Mouse (Mus musculus): ENCODE results near the gene 4932438H23Rik. TPM values are rescaled to one million over a fixed set of nuclear protein-coding genes. Genes with fewer than 3 reads are reported as not detected.

Gene 4932438H23Rik
- total RNA-seq (2015) (not detected in 2 replicates), total RNA-seq (2017) (not detected in 2 replicates)

DNA sequence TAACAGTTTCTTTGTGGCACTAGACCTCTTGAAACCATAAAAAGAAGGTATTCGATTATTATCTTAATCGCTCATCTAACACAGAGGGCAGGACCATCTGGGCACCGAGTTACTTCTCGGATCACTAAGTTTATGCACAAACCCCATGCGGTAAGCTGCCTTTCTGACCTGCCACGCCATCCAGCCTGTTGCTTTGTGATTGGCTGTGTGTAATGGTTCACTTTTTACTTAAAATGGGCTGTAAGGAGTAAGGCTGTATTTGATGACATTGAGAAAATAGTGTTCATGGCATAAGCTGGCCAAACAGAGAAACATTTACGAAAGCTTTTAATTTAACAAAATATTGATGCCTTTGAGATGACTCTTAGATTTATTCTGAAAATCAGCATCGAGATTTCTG, at the start of gene 4932438H23Rik:
TSS of gene 4932438H23Rik (minus strand) at position 101 of the 400 bp plus-strand sequence.
- no peak for ATAC-seq (replicated peaks; ENCODE audit: poor library complexity)

DNA sequence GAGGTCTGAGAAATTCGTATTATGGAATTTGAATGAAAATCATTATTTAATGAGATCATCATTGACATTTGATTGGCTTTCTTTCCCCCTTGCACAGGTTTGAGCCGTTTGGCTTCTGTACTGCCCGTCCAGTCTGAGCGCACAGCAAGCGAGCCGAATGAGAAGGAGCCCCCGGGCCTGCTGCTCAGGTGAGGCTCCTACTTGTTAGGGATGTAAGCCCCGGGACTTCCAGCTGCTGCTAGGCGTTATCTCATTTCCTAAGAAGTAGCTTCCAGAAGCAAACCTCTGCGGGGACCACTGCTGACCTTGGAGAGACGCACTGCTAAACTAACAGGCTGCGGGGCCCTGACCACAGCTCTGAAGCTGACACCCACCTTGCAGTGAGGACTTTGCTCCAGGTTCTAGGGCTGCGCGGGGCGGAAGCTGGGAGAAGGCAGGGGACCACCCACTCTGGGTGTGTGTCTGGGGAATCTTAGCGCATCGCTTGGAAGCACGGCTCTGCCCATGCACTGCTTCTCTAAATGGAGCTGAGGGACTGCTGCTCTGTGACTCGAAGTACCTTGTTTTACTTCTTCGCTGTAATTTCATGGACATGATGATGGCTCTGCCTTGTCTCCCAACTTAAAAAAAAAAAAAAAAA, 46.2 kb upstream of the 4932438H23Rik start:
- no peak for ATAC-seq (replicated peaks; ENCODE audit: poor library complexity)

DNA sequence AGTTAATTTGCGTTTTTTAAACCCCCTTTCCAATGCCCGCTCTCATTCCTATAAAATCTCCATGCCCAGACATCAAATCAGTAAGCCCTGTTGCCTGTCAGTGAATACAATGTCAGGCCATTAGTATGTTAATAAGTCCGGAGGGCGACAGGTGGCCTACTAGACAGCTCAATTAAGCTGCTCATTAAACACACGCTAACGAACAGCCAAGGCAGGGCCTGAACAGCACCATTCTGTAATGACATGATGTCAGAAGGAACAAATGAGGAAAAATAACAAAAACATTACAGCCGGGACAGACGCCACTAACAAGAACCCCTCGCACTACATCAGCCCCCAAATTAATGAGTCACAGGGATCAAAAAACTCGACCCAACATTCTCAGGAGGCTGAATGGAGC, 45.5 kb upstream of the 4932438H23Rik start:
- ATAC-seq (replicated peaks; ENCODE audit: poor library complexity): no peak

DNA sequence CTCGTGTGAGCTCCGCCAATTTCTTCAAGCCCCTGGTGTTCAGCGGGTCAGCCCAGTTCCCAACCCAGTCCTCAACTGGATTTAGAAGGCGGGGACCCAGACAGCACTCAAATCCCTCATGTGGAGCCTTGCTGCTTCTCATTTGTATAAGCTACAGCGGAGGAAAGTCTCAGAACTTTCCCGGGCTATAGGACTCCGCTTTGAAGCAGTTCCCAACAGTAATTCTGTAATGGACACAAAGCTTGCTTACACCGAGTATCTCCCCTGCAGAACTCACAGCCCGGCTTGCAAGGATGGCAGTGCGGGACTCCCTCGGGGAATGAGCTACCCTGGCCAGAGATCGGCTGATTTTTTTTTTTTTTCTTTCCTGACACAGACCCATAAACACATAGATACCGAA, 45.1 kb upstream of the 4932438H23Rik start:
- ATAC-seq (replicated peaks; ENCODE audit: poor library complexity): no peak

DNA sequence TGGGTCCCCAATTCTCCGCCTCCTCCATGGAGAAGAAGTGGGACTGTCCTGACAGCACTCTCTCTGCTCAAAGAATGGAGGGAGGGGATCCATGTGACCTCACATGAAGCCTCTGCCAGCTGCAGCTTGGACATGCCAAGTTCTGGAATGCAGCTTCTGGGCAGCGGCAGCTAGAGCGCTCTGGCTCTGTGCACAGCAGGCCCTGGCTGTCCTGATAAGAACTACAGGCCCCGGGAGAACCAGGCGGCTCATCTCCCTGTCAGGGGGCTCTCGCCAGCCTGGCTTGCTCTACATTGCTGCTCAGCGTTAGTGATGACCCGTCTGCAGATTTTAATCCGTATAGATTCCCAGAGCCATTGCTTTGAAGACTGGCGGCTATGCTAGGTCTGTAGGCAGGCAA, 44.6 kb upstream of the 4932438H23Rik start:
- no peak for ATAC-seq (replicated peaks; ENCODE audit: poor library complexity)

DNA sequence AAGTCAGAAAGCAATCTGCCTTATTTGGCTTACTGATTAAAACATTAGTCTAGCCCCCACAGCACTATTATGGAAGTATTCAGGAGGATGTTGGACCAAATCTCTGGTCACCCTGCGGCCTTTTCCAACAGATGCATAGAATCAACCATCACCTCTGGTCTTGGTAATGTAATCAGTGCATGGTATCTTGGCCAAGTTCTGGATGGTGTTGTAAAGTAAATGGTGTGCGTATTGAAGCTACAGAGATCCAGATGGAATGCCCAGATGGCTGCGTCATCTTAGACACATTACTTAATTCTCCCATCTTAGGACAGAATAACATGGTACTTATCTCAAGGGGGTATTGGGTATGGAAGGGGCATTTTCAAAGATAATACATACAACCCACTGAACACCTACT, 43.8 kb upstream of the 4932438H23Rik start:
- no peak for ATAC-seq (replicated peaks; ENCODE audit: poor library complexity)

DNA sequence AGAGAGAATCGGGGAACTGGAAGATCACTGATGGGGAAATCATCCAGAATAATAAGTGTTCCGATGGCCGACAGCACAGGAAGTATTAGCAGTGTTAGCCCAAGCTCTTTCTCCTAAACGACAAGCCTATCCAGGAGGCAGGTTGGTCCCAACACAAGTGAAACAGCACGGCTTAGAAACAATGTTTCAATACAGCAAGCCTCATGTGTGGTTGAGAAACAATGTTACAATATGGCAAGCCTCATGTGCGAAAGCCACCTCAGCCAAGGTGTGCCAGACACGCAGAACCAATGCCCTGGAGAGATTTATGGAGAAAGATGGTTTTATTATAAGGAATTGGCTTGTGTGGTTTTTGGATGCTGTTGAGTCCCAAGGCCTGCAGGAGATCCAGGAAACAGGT, 43.2 kb upstream of the 4932438H23Rik start:
- no peak for ATAC-seq (replicated peaks; ENCODE audit: poor library complexity)

DNA sequence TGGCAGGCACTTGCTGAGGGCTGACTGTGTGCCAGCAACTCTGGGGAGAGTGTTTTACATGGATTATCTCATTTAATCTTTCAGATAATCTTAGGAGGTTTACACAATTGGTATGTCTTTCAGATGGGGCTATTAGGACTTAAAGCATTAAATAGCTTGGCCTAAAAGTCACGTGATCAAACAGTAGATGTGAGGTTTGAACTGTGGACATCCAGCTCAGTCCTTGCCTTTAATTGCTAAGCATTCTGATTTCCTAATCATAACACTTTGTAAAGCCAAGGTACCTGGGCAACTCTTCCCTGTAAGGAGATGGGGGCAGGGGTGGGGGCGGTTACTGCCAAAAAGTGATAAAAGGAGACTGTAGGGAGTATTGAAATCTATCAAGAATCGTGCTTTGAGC, 41.7 kb upstream of the 4932438H23Rik start:
- ATAC-seq (replicated peaks; ENCODE audit: poor library complexity): no peak

DNA sequence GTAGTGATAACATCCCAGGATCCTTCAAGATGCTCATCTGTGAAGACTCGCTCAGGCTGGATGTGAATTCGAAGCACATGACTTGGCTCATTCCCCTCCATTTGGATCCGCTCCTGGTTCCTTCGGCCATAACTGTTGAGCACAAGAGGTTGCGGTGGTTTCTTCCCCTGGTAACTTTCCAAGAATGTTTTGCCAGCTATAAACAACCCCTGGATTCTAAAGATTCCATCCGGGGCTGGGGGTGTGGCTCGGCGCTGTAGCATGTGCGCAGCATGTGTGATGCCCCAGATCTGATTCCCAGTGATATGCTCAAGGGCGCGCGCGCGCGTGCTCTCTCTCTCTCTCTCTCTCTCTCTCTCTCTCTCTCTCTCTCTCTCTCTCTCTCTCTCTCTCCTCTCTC, 35.0 kb upstream of the 4932438H23Rik start:
- ATAC-seq (replicated peaks; ENCODE audit: poor library complexity): no peak

DNA sequence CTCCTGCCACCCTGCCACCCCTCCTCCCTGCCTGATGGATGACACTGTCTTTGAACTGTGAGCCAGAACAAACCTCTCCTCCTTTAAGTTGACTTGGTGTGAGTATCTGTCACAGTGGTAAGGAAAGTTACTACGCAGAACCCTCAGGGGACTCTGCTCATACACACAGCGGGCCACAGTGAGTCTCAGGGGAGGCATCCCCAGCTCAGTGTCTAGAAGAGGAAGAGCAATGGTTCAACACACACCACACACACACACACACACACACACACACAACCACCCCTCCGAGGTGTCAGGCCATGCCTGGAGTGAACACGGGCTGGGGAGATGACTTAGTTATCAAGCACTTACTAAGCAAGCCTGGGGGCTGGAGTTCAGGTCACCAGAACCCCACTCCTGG, 33.5 kb upstream of the 4932438H23Rik start:
- no peak for ATAC-seq (replicated peaks; ENCODE audit: poor library complexity)

DNA sequence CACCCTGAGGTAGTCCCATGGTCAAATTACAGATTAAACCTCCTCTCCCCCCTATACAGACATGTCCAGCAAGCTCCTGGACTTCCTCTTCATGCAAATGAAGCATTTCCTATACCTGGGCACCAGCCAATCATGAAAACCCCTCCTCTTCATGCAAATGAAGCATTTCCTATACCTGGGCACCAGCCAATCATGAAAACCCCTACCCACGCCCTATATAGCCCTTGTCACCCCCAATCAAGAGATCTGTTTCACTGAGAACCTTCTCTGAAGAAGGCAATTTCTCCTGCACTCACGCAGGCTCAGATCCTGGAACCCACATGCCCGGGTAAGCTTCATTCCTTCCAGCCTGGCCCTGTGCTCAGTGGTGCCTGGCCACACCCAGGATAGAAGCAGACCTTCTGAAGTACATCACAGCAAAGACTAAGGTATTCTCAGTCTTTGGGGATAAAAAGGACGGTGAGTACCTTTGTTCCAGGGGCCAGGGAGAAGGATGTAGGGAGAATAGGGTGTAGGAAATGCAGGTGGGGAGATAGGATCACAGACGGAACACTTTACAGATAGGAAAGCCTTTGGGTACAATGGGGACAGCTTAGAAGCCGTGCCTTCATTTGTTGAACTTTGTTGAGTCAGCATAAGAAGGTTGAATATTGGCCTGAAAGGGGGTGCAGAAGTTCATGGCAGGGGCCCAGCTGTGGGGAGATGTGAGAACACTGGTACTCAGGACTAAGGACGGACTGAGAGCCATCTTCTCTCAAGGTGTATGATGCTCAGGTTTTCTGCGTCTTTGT, 32.0 kb upstream of the 4932438H23Rik start:
- no peak for ATAC-seq (replicated peaks; ENCODE audit: poor library complexity)

DNA sequence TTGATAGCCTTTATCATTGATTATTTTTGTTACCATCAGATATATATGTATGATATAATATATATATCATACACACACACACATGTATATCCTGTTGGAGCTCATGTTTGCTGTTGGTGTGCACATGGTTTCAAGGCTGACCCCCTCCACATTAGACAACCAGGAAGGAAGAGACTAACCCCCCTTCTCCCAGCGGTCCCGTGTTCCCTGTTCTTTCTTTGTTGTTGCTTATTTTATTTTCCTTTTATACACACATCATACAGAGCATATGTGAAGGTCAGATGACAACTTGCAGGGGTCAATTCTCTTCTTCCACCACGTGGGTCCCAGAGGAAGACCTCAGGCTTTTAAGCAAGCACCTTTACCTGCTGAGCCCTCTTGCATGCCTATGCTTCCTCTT, 29.3 kb upstream of the 4932438H23Rik start:
- no peak for ATAC-seq (replicated peaks; ENCODE audit: poor library complexity)

DNA sequence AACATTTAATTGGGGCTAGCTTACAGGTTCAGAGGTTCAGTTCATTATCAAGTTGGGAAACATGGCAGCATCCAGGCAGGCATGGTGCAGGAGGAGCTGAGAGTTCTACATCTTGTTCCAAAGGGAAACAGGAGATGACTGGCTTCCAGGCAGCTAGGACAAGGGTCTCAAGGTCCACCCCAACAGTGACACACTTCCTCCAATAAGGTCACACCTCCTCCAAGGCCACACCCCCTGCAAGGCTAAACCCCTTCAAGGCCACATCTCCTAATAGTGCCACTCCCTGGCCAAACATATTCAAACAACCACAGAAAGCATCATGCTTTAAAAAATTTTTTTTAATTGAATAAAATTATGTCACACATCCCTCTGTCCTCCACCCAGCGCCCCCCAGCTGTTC, 28.9 kb upstream of the 4932438H23Rik start:
- ATAC-seq (replicated peaks; ENCODE audit: poor library complexity): no peak

DNA sequence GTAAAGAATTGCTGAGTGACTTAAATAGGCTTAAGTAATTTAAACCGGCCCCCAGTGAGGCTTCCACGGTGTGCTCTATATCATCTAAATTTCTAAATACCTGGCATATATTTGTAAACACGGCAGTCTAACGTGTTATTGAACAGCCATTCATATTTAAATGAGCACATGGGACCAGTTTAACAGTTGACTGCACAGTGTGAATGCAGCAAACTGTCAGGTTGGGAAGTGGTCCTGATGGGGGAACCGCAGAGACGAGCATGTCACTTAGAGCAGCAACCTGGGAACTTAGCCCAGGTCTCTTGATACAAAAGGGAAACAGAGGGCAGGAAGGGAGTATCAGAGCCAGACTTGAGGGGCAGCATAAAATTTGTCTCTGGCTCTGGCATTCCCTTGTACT, 25.0 kb upstream of the 4932438H23Rik start:
- no peak for ATAC-seq (replicated peaks; ENCODE audit: poor library complexity)

DNA sequence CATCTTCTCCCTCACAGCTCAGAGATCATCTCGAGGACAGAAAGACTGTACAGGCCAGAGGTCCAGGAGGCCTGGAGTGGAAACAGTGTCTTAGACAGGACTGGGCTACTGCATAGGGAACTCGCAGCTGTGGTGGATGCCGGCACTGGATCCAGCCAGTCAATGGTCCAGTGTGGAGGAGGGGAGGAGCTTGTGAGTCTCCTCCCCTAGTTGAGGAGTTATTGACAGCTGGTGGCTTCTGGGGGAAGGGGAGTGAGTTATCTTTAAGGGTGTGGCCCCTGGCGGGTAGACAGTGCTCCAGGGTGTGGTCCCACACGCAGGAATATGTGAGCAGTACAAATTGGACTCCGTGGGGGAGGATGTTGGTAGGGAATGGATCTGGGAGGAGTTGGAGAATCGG, 21.8 kb upstream of the 4932438H23Rik start:
- ATAC-seq (replicated peaks; ENCODE audit: poor library complexity): no peak

DNA sequence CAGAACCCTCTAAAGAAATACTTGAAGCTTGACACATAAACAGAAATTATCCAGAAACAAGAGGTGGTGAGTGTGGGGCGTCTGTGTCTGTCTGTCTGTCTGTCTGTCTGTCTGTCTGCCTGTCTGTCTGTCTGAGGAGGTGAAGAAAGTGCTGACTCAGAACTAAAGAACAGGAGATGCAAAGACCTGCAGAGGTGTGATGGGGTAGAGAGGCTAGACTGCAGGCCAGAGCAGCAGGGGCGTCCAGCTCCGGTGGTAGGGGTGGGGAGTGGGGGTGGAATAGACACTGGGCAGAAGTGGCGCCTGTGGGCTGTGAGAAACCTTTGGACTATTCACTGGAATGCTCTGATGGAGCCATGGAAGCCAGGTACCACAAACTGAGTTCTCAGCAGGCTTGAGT, 21.1 kb upstream of the 4932438H23Rik start:
- no peak for ATAC-seq (replicated peaks; ENCODE audit: poor library complexity)

DNA sequence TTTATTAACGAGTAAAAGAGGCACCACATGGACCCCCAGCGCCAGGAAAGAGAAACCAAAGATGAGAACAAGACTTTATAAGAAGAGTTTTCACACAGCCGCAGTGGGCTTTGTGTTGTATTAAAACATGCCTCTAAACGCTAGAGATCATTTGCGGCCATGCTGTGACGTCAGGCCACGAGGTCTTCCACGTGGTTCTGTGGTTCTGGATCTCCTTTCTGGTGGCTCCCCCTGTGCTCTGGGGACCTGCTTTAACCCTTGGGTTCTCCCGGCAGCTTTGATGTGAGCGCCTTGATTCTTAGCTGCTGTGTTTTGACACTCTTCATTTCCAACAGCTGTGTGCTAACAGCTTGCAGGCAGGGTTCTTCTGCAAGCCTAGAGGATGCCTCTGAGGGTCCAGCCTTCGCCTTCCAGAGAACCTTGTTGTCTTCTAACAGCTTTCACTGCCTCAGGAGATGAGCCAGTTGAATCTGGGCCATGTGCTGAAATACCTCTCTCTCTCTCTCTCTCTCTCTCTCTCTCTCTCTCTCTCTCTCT, 16.1 kb upstream of the 4932438H23Rik start:
- ATAC-seq (replicated peaks; ENCODE audit: poor library complexity): no peak

DNA sequence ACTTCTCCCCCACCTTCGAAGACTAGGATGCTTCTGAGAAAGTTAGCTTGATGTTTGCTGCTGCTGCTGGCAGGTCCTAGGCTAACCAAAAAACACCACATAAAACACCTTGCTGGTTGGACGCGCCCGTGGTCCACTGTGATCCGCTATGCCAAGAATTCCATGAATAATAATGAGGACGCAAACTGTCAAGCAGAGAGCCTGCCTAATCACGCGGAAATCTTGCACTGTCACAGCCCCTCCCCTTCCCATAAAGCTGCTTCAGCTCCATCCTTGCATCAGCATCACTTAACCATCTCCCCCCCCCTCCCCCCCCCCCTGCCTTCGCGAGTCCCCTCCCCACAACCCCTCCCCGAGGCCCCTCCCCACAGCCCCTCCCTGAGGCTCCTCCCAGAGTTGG, 12.7 kb upstream of the 4932438H23Rik start:
- ATAC-seq (replicated peaks; ENCODE audit: poor library complexity): no peak

DNA sequence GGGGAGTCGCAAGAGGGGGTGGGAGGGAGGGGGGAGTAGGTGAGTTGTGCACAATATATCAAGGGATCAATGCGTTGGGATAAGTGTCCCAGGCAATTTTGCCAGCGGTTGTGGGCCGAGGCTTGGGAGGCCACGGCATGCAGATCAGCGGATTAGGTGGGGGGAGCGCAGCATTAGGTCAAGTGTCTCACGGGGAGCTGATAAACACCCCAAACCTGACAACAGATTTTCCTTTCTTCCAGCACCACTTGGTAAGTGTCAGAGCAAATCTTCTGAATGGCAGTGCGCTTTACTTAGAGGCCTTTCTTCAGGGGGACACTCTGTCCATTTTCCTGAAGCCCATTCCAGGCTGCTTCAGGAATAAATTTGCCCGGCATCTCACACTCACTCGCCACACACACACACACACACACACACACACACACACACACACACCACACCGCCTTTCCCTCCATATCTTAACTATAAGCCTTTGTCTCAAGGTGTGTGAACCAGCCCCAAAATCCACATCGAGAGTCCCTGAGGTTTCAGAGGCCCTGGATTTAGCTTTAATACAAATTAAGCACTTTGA, 10.6 kb upstream of the 4932438H23Rik start:
- no peak for ATAC-seq (replicated peaks; ENCODE audit: poor library complexity)

DNA sequence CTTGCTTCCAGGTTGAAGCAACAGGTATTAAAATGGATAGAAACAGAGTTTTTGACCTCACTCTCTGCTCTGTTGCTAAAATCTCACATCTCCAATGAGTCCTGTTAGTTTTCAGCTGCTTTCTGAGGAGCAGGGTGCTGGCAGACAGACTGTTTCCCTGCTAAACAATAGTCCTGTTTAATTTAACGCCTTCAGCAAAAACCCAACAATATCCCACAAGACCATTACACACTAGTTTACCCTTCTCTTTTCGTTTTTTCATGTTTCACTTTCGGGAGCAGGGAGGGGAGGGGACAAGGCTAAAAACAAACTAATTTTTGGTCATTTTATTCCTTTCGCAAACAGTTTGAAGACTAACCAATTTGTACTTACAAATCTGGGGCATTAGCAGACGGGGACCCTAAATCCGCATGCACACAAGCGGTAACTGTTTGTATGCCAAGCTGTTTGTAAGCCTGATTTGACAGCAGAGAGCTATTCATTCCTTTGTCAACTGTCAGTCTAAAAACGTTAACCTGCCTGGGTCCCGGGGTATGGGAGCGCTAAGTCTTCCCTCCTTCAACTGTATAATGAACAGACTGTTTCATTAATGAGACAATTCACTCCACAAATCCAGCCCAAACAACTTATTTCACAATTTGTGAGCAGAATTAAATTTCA, 10.0 kb upstream of the 4932438H23Rik start:
- no peak for ATAC-seq (replicated peaks; ENCODE audit: poor library complexity)

DNA sequence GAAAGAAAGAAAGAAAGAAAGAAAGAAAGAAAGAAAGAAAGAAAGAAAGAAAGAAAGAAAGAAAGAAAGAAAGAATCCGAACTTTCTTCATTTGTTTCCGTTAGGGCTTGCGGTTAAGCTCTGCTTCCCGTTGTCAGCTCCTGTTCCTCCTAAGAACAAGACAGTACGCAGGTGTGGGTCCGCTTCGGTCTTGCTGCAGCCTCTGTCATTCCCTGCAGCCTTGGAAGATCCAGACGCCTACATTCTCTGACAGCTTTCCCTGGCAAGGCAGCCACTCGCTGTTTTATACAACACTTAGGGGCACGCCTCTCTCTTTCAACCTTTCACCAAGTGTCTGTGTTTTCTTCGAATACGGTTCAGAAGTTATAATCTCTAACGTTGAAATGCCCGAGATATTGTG, 8.5 kb upstream of the 4932438H23Rik start:
- no peak for ATAC-seq (replicated peaks; ENCODE audit: poor library complexity)

Data from megakaryocyte progenitor cell, adult 5-6 weeks (primary cell).